Mouse (Mus musculus): ENCODE measurements around the gene Wiz.

Gene Wiz

GRCm38 (mm10) chr17:32348406-32348805, 40.8 kb downstream of the Wiz start:
- no peak for DNase-seq

GRCm38 (mm10) chr17:32341102-32341501, 48.1 kb downstream of the Wiz start:
- no peak for DNase-seq

DNA sequence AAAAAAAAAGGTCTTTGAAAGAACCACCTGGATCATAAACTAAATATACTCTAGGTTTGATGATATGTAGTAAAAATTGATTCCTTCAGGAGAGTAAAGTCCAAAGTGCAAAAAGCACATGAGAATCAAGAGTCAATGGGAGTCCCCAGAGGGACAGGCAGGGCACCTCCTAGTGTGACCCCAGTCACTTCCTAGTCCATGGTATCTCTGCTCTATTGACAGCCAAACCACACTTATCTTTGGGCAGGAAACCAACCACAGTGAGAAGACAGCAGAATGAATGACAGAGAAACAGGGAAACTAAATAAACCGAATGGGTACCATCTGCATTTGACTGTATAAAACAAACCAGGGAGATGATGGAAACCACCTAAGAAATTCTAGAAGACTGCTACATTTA, 49.1 kb downstream of the Wiz start:
- no peak for DNase-seq

GRCm38 (mm10) chr17:32335869-32336268, 53.4 kb downstream of the Wiz start:
- DNase-seq, result no peak

DNA sequence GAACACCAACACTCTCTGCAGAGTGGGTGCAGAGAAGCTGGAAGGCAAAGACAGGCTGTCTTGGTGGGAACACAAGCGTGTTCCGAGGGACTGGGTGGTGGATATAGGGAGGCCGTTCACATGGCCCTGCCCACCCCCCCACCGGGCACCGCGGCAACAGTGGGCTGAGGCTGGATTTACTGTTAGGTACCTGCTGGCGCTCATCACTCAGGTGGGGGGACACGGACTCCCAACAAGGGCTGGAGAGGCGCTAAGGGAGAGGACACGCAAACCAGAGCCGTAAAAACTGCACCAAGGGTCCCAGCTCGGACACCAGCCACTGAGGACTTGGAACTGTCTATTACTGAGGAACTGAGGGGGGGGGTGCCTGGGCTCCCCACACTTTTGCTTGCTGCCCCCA, 54.3 kb downstream of the Wiz start:
- no peak for DNase-seq

DNA sequence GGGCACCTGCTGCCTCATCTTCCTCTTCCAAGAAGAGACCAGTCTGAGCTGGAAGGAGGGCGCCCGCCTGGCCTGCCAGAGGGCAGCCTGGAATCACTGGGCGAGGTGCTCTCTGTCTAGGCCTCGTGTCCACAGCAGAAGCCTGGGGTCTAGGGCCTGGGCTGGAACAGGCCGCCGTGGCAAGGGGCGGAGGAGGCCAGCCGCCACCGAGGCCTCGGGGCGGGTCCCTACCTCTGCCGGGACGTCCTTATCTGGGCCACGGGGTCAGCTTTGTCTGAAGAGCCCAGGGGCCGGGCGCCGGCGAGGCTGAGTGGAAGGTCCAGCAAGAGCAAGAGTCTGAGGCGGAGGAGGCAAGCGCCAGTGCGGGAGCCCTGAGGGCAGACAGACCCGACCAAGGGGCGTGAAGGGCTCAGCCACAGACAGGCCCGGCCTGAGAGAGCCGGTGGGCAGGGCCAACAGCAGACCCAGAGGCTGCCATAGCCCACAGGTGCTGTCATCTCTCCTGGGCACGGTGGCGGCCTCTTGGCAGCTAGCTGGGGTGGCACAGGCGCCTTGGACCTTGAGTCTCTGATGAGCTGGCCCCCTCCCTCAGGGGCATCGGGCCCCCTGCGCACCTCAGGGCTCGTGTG, 55.5 kb downstream of the Wiz start:
- no peak for DNase-seq

DNA sequence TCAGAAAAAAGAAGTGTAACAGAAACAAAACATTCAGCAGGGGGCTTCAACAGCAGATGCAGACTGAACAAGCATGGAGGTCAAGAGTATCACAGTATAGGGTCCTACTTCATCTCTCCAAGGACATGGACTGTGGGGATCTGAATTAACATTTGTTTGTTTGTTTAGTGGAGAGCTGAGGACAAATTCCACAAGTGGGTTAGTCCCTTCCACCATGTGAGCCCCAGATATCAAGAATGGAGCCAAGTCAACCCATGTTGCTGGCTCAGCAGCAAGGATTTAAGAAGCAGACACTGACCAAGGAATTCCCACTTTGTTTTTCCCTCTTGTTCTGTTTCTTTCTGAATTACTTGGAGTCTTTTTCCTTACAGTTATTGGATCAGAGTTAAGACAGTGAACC, 61.7 kb downstream of the Wiz start:
- DNase-seq, result no peak

- DNase-seq, result no peak
Observed at GRCm38 (mm10) chr17:32322809-32323208, 66.4 kb downstream of the Wiz start.

DNA sequence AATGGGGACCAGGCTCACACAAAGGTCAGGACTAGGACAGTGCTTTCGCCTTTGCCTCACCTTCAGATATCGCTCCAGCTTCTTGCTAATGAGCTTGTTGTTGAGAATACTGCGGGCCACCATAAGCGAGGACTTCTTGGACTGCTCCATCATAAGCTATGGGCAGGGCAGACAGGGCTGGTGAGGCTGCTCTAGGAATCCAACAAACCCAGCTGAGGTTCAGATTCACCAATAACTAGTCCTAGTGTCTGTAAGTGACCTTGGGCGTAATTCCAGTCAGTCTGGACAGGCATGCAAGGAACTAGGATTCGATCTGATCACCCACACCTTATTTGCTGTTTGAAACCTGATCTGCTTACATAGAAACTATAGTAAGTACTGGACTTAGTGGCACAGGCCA, 67.4 kb downstream of the Wiz start:
- DNase-seq, result no peak

- DNase-seq, result no peak
Observed at GRCm38 (mm10) chr17:32321390-32321734, 67.9 kb downstream of the Wiz start.

DNA sequence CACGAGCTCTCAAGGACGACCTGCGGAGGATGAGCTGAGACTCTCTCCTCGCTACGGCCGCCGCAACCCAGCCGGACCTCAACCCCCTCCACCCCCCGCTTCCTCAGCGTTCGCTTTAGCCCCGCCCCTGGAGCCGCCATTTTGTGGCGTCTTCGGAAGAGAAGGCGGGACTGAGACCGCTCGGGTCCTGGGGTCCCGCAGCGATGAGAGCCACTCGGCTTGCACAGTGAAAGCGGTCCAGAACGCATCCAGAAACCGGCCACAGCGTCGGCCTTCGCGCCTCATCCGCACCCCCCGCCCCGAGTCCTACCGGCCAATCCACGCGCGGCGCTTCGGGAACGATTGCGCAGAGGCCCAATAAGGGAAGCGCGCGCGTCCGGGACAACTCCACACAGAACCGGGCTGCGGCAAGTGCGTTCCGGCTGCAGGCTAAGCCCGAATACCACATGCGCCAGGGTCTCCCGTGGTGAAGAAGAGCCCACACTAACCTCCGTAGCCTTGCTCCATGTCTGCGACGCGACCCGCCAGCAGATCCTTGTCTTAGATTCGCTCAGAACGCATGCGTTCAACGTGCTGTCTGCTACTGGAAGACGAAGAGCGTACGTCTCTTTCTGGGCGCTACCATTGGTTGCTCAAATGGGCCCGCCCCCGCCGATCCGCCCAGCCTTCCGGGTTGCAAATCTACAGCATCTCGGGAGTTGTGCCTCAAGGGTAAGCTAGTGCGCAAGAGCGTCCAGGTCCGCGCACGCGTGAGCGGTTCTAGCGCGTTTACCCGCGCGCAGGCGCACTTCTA, 68.4 kb downstream of the Wiz start, which contains the start of gene Akap8:
Akap8 (minus strand) TSS at position 642 of the 793 bp plus-strand sequence.
- peak; percentile 98 for DNase-seq

DNA sequence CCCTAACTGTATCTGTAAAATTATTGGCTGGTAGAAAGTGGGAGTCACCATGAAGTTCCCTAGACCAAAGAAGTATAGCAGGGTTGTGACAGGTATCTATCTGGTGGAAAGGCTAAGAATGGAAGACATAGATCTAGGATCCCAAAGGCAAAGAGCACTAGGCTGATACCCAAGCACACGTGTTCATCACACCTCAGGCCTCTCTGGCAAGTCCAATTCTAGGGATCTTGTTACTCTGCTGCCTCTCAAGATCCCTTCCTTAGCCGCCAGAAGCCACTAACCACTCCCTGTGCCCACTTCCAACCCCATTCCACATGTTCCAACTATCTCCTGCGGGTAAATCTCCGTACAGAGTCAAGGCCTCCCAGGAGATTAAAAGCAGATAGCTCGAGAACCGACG, 69.3 kb downstream of the Wiz start:
- DNase-seq, result no peak

DNA sequence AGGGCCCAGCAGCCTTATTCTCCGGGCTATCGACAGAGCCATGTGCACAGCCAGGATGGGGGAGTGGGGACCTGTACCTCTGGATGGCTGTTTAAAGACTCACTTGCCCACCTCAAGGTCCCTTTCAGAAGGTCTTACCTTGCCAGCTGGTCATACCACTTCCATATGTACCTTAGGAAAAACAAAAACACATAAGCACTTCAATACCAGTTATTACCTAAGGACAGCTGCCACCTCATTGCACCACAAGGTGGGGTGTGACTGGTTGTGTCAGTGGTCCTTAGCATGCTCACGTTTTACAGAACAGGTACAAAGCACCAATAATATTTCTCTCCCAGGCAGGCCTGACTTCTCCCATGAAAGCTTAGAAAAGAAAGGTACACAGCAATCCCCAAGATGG, 71.5 kb downstream of the Wiz start:
- DNase-seq, result no peak

GRCm38 (mm10) chr17:32317032-32317431, 72.2 kb downstream of the Wiz start:
- DNase-seq, result no peak

DNA sequence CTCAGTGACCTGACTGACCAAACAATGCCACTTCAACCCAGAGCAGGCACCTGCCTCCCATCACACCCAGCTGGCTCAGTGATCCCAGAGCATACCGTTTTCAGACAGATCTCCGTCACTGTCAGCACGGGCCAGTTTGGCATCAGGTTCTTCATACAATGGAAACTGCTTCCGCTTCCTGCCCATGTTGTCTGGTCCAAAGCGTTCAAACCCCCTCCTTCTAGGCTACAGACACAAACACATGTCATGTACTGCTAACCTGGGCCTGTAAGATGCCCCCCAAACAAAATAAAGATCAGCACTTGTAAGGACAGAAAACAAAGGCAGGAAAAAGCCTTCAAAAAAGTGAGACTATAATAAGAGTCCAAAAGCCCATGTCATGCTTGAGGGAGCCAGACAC, 73.7 kb downstream of the Wiz start:
- no peak for DNase-seq

DNA sequence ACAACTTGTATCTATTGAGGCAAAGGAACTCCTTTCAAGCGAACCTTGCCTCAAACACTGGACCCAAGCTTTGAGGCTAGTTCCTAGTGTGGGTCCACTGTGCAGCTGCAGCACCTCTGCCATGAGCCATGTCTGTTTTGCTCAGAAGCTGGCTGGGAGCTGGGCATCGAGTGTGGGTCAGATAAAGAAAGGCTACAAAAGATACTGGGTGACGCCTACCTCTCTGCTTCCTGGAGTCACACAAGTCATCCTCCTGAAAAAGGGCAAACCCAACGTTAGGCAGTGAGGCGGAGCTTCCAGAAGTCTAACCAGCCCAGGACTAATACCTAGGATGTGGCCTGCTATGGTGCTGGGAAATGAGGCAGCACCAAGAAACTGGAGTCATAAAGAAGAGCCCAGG, 75.3 kb downstream of the Wiz start:
- DNase-seq, result no peak

DNA sequence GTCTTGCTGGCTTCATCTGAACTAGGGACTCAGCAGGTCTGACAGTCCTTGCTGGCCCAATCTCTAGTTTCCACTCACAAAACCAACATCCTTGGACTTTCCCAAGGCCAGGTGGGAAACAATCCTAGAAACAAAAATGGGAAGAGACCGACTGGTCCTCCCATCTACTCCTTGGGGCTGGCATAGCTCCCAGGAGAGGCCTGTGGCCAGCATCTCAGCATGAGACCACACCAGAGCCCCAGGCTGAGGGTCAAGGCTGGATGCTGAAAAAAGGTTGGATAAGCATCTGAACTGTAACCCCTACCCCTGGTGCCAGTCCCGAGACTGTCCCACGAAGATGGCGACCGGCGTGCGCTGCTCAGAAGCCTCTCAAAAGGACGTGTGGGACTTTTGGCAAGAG, 76.4 kb downstream of the Wiz start:
- no peak for DNase-seq

DNA sequence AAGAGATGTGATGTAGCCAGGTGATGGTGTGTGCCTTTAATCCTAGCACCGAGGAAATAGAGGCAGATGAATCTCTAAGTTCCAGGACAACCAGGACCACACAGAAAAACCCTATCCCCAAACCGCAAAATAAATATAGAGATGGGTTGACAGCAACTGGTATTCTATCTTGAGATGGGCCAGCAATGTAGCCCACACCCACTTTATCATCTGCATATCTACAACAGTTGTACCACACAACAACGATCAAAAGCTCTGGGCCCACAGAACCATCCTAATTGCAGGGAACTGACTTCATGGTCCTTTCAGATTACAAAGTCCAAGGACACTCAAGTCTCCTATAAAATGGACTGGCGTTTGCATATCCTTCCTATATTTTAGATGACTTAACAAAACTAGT, 81.3 kb downstream of the Wiz start:
- DNase-seq, result no peak
